Mouse (Mus musculus): ENCODE data around the gene Chrna1.

DNA sequence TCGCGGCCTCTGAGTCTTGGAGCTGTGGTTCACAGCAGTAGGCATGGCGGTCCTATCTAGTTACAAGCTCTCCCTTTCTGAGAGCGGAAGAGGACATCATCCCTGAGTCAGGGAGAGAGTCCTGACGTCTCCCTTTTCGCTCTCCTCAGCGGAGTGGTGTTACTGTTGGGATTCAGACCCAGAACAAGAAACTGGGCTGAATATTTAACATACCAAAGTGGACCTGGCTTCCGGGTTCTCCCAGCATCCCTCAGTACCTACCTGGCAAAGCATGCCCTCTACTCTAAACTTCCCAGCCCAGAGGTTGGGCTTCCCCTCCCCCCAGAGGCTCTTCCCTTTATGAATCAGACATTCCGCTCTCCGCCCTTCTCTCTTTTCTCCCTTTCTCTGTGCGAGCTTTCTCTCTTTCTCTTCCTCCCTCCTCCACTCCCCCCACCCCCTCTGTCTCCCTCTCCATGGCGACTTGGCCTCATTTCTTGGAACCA lies 5.3 kb upstream of the Chrna1 start:
- TF ChIP-seq POLR2A (IDR thresholded peaks at IDR 0.05; ENCODE audit: control insufficient read depth, extremely low read depth, insufficient read depth, low read length, poor library complexity), result no peak
- TF ChIP-seq CTCF (IDR thresholded peaks at IDR 0.05; ENCODE audit: borderline replicate concordance, control insufficient read depth, extremely low read depth, insufficient read depth, low read length, poor library complexity), result no peak
